Mouse (Mus musculus): ENCODE measurements around the gene Katnbl1.

Gene Katnbl1

GRCm38 (mm10) chr2:112378973-112379898, at the start of gene Katnbl1:
Gene Katnbl1, plus strand, starts transcription at chr2:112379211.
- DNase-seq = peak; percentile 100

- peak; percentile 48 for DNase-seq
Observed at GRCm38 (mm10) chr2:112332051-112332898, 46.7 kb upstream of the Katnbl1 start.

GRCm38 (mm10) chr2:112337211-112337610, 41.8 kb upstream of the Katnbl1 start:
- peak; percentile 6 for DNase-seq

GRCm38 (mm10) chr2:112339736-112340135, 39.3 kb upstream of the Katnbl1 start:
- peak; percentile 54 for DNase-seq

GRCm38 (mm10) chr2:112341117-112341516, 37.9 kb upstream of the Katnbl1 start:
- DNase-seq = peak; percentile 72

GRCm38 (mm10) chr2:112348246-112348645, 30.8 kb upstream of the Katnbl1 start:
- DNase-seq = peak; percentile 61

- peak; percentile 68 for DNase-seq
Observed at GRCm38 (mm10) chr2:112353685-112354455, 25.1 kb upstream of the Katnbl1 start.

GRCm38 (mm10) chr2:112359611-112360010, 19.4 kb upstream of the Katnbl1 start:
- DNase-seq = peak; percentile 41

- peak; percentile 75 for DNase-seq
Observed at GRCm38 (mm10) chr2:112360012-112360780, 18.8 kb upstream of the Katnbl1 start.

- DNase-seq = no peak
Observed at GRCm38 (mm10) chr2:112360781-112361169, 18.2 kb upstream of the Katnbl1 start.

- peak; percentile 90 for DNase-seq
Observed at GRCm38 (mm10) chr2:112367222-112367621, 11.8 kb upstream of the Katnbl1 start.

GRCm38 (mm10) chr2:112367726-112368673, 11.0 kb upstream of the Katnbl1 start, which contains the start of gene Emc4:
Gene Emc4, minus strand, starts transcription at chr2:112368027.
- DNase-seq = peak; percentile 98

- peak; percentile 97 for DNase-seq
Observed at GRCm38 (mm10) chr2:112369941-112370340, 9.1 kb upstream of the Katnbl1 start.

GRCm38 (mm10) chr2:112373141-112373540, 5.9 kb upstream of the Katnbl1 start:
- peak; percentile 95 for DNase-seq

GRCm38 (mm10) chr2:112374610-112375009, 4.4 kb upstream of the Katnbl1 start:
- DNase-seq = peak; percentile 97

- no peak for DNase-seq
Observed at GRCm38 (mm10) chr2:112380131-112380530, 1.1 kb downstream of the Katnbl1 start.

- peak; percentile 22 for DNase-seq
Observed at GRCm38 (mm10) chr2:112381219-112381618, 2.2 kb downstream of the Katnbl1 start.

GRCm38 (mm10) chr2:112390843-112391242, 11.8 kb downstream of the Katnbl1 start:
- DNase-seq = peak; percentile 6

GRCm38 (mm10) chr2:112391346-112392000, 12.5 kb downstream of the Katnbl1 start:
- peak; percentile 55 for DNase-seq

GRCm38 (mm10) chr2:112392689-112393088, 13.7 kb downstream of the Katnbl1 start:
- DNase-seq = peak; percentile 25
